Mouse (Mus musculus): Measurements from ENCODE around the gene Apon. TPM values are rescaled to one million over a fixed set of nuclear protein-coding genes. Genes with fewer than 3 reads are reported as not detected.

Apon gene
- polyA plus RNA-seq, 1 experiment from 2014 or later: 42.4 TPM

DNA sequence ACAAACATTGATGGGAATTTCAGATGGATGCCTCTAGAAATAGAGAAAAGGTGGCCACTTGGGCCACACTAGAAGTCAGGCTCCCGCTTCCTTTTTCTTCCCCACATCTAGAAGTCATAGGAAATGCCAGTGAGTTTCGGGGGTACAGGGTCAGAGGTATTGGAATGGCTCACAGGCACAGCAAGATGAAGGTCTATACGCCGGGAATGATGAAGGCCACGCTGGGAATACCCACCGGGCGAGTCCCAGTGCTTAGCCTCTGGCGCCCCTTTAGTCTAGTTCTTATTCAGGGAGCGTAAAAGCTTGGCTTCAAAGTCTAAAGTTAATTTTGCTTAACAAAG, 48.9 kb downstream of the Apon start:
- DNase-seq: no peak

DNA sequence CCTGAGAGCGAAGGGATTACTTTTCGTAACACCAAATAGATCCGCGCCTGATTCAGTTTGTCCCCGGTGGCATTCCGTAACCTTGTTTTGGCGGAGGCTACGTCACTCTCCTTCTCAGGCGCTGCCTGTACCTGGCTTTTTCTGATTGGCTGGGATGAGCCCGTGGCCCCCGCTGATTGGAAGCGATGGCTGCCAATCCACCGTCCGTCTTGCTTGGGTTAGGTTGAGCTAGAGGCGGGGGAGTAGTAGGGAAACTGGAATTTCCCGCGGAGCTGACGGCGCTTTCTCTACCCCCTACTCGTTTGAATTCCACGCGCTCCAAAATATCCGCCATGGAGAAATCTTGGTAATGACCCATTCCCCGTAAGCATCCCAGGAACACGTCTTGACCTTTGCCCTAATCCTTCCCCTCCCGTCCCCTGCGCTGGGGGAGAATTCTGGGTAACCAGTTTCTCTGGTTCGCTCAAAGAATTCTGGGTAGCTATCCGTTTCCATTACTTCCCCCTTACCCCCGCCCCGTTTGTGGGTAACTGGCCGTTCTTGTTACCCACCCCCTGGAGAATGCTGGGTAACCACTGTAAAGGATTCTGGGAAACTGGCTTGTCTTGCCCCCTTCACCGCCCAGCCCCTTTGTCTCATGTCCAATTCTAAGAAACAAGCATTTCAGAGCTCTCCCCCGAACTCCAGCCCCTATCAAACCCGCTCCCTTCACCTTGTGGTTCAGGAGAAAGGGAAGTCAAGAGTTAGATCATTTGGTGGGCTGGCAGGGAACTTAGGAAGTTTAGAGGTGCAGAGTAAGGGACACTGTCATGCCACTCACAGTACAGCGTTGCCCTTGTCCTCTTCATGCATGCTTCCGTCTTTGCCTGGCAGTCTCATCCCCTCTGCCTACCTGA, 49.5 kb downstream of the Apon start, which contains the start of gene Pan2:
Gene Pan2 (plus strand): TSS at position 210 of the 896 bp plus-strand sequence.
- Histone ChIP-seq H3K4me2 (ENCODE audit: low read depth, low read length) (peak within 1 kb of the TSS; percentile 87), H3K27me3 (ENCODE audit: insufficient read depth, low read length) (no peaks in the 10 kb centered on the region), H3K36me3 (replicated peaks; ENCODE audit: insufficient read depth, low read length) (peaks cover 9% of the 10 kb centered on the region), H3K4me3 (ENCODE audit: low read depth, low read length) (peak within 1 kb of the TSS; percentile 65), H3K9ac (replicated peaks) (peak within 1 kb of the TSS; percentile 92), H3K27ac (ENCODE audit: low read depth) (peak within 1 kb of the TSS; percentile 88), H3K4me1 (ENCODE audit: insufficient read depth) (peaks cover 31% of the 10 kb centered on the region), H3K9me3 (ENCODE audit: low read length) (no peaks in the 10 kb centered on the region)
- TF ChIP-seq CTCF (IDR thresholded peaks at IDR 0.05; ENCODE audit: low read depth): no peak
- TF ChIP-seq EP300 (IDR thresholded peaks at IDR 0.05; ENCODE audit: low read depth): peak; percentile 91
- DNase-seq (peak; percentile 99), ATAC-seq (peak; percentile 99)
- under 1% methylated on average over 37 of the region's 37 CpGs for WGBS (ENCODE audit: insufficient replicate concordance)

More for the DNA sequence above, 48.9 kb downstream of the Apon start:
- H3K4me1 ChIP-seq (ENCODE audit: insufficient read depth): peaks cover 35% of the 10 kb centered on the region
- H3K4me2 ChIP-seq (ENCODE audit: low read depth, low read length): peak overlapping the region; percentile 87
- H3K27me3 ChIP-seq (ENCODE audit: insufficient read depth, low read length): no peaks in the 10 kb centered on the region
- peak; percentile 28 for ATAC-seq
- under 1% methylated on average over 9 of the region's 9 CpGs for WGBS (ENCODE audit: insufficient replicate concordance)
- no peak for TF ChIP-seq EP300 (IDR thresholded peaks at IDR 0.05; ENCODE audit: low read depth)
- 0 out of 2 replicates have a peak, but pooled peaks have one; percentile 5 for TF ChIP-seq CTCF (IDR thresholded peaks at IDR 0.05; ENCODE audit: low read depth)
- peak overlapping the region; percentile 92 for H3K9ac ChIP-seq (replicated peaks)
- H3K4me3 ChIP-seq (ENCODE audit: low read depth, low read length): peak overlapping the region; percentile 65
- H3K27ac ChIP-seq (ENCODE audit: low read depth): peak overlapping the region; percentile 88
- peaks cover 3% of the 10 kb centered on the region; the same call in 1 of the 2 replicates for H3K36me3 ChIP-seq (replicated peaks; ENCODE audit: insufficient read depth, low read length)
- no peaks in the 10 kb centered on the region for H3K9me3 ChIP-seq (ENCODE audit: low read length)

Other genes starting within 250 kb of the Apon start
- gene Hsd17b6, start 246.5 kb upstream of the Apon start, polyA plus RNA-seq (2015; fragmentation: Nextera tagmentation; extraction: Ambion mirVana): 29.5 and 32.4 TPM in 2 replicates
- 26.2 and 29.1 TPM in 2 replicates for gene Prim1, start 238.9 kb upstream of the Apon start, polyA plus RNA-seq (2015; fragmentation: Nextera tagmentation; extraction: Ambion mirVana)
- 384 and 394 TPM in 2 replicates for gene Naca, start 218.5 kb upstream of the Apon start, polyA plus RNA-seq (2015; fragmentation: Nextera tagmentation; extraction: Ambion mirVana)
- 193 and 194 TPM in 2 replicates for gene Ptges3, start 195.1 kb upstream of the Apon start, polyA plus RNA-seq (2015; fragmentation: Nextera tagmentation; extraction: Ambion mirVana)
- 1,808 and 1,865 TPM in 2 replicates for gene Atp5b, start 170.8 kb upstream of the Apon start, polyA plus RNA-seq (2015; fragmentation: Nextera tagmentation; extraction: Ambion mirVana)
- 4.3 and 5.4 TPM in 2 replicates for gene Baz2a, start 162.5 kb upstream of the Apon start, polyA plus RNA-seq (2015; fragmentation: Nextera tagmentation; extraction: Ambion mirVana)
- 4.5 TPM in 2 replicates for gene Rbms2, start 73.8 kb upstream of the Apon start, polyA plus RNA-seq (2015; fragmentation: Nextera tagmentation; extraction: Ambion mirVana)
- 48.8 and 67.3 TPM in 2 replicates for gene Gls2, start 59.6 kb upstream of the Apon start, polyA plus RNA-seq (2015; fragmentation: Nextera tagmentation; extraction: Ambion mirVana)
- gene Spryd4, start 42.3 kb upstream of the Apon start, polyA plus RNA-seq (2015; fragmentation: Nextera tagmentation; extraction: Ambion mirVana): 54.0 and 61.1 TPM in 2 replicates
- not detected in 2 replicates for gene Mip, start 28.3 kb upstream of the Apon start, polyA plus RNA-seq (2015; fragmentation: Nextera tagmentation; extraction: Ambion mirVana)
- gene Timeless, start 22.0 kb upstream of the Apon start, polyA plus RNA-seq (2015; fragmentation: Nextera tagmentation; extraction: Ambion mirVana): 15.1 and 18.5 TPM in 2 replicates
- gene Apof, start 14.6 kb downstream of the Apon start, polyA plus RNA-seq (2015; fragmentation: Nextera tagmentation; extraction: Ambion mirVana): 1,289 and 1,338 TPM in 2 replicates
- gene Stat2, start 16.5 kb downstream of the Apon start, polyA plus RNA-seq (2015; fragmentation: Nextera tagmentation; extraction: Ambion mirVana): 11.3 and 12.1 TPM in 2 replicates
- not detected in 2 replicates for gene Il23a, start 44.7 kb downstream of the Apon start, polyA plus RNA-seq (2015; fragmentation: Nextera tagmentation; extraction: Ambion mirVana)
- gene Pan2, start 49.2 kb downstream of the Apon start, polyA plus RNA-seq (2015; fragmentation: Nextera tagmentation; extraction: Ambion mirVana): 9.2 and 10.2 TPM in 2 replicates
- gene Cnpy2, start 68.4 kb downstream of the Apon start, polyA plus RNA-seq (2015; fragmentation: Nextera tagmentation; extraction: Ambion mirVana): 110 and 121 TPM in 2 replicates
- gene Cs, start 83.6 kb downstream of the Apon start, polyA plus RNA-seq (2015; fragmentation: Nextera tagmentation; extraction: Ambion mirVana): 45.3 and 51.4 TPM in 2 replicates
- gene Coq10a, start 114.9 kb downstream of the Apon start, polyA plus RNA-seq (2015; fragmentation: Nextera tagmentation; extraction: Ambion mirVana): 8.5 and 11.2 TPM in 2 replicates
- gene Ankrd52, start 123.0 kb downstream of the Apon start, polyA plus RNA-seq (2015; fragmentation: Nextera tagmentation; extraction: Ambion mirVana): 2.0 and 2.7 TPM in 2 replicates
- gene Slc39a5, start 147.1 kb downstream of the Apon start, polyA plus RNA-seq (2015; fragmentation: Nextera tagmentation; extraction: Ambion mirVana): 59.0 and 64.1 TPM in 2 replicates
- gene Nabp2, start 157.4 kb downstream of the Apon start, polyA plus RNA-seq (2015; fragmentation: Nextera tagmentation; extraction: Ambion mirVana): 33.7 and 33.8 TPM in 2 replicates
- gene Rnf41, start 157.6 kb downstream of the Apon start, polyA plus RNA-seq (2015; fragmentation: Nextera tagmentation; extraction: Ambion mirVana): 7.2 and 7.3 TPM in 2 replicates
- 13.4 and 14.7 TPM in 2 replicates for gene Smarcc2, start 205.2 kb downstream of the Apon start, polyA plus RNA-seq (2015; fragmentation: Nextera tagmentation; extraction: Ambion mirVana)
- 437 and 442 TPM in 2 replicates for gene Myl6, start 240.0 kb downstream of the Apon start, polyA plus RNA-seq (2015; fragmentation: Nextera tagmentation; extraction: Ambion mirVana)
- 1.5 and 1.7 TPM in 2 replicates for gene Myl6b, start 244.6 kb downstream of the Apon start, polyA plus RNA-seq (2015; fragmentation: Nextera tagmentation; extraction: Ambion mirVana)

All from liver, postnatal 0 days (tissue).